Mouse (Mus musculus) forebrain, embryonic 14.5 days (tissue): ENCODE measurements around the gene Fam219a. TPM values are rescaled to one million over a fixed set of nuclear protein-coding genes. Genes with fewer than 3 reads are reported as not detected.

Experiments used
- ATAC-seq: fragments of 200-750 bp; cut with Nextera tagmentation; 2 replicates; pipeline ENCODE4 v1.8.0; 2017; ENCODE audit warnings: mild to moderate bottlenecking, moderate library complexity
- DNase-seq: peaks from one replicate; pipeline ENCODE4 v3.0.0-alpha.2; 2015; ENCODE audit warnings: low spot score
- H3K27ac ChIP-seq: fragments of 300-500 bp; sonication (generic); 2 replicates; pipeline ENCODE4 v1.5.1; 2014; ENCODE audit warnings: low read depth, mild to moderate bottlenecking, control low read depth, low read length, moderate library complexity
- H3K27me3 ChIP-seq: fragments of 300-500 bp; sonication (generic); replicated peaks from 2 replicates; pipeline ENCODE4 v1.6.1; 2014; ENCODE audit warnings: low read length, control low read depth, mixed read lengths; ENCODE audit not compliant: control insufficient read depth, insufficient read depth
- H3K36me3 ChIP-seq: fragments of 300-500 bp; sonication (generic); 2 replicates; pipeline ENCODE4 v1.6.1; 2014; ENCODE audit warnings: low read length, control low read depth; ENCODE audit not compliant: control insufficient read depth, insufficient read depth
- H3K4me1 ChIP-seq: fragments of 300-500 bp; sonication (generic); 2 replicates; pipeline ENCODE4 v1.6.1; 2014; ENCODE audit warnings: antibody characterized with exemption, low read length, control low read depth; ENCODE audit not compliant: control insufficient read depth, insufficient read depth
- H3K4me2 ChIP-seq: fragments of 300-500 bp; sonication (generic); 2 replicates; pipeline ENCODE4 v1.6.1; 2014; ENCODE audit warnings: mild to moderate bottlenecking, control low read depth, low read length
- H3K4me3 ChIP-seq: fragments of 300-500 bp; sonication (generic); 2 replicates; pipeline ENCODE4 v1.5.1; 2014; ENCODE audit warnings: low read depth, low read length, control low read depth
- H3K9ac ChIP-seq: fragments of 300-500 bp; sonication (generic); 2 replicates; pipeline ENCODE4 v1.6.1; 2014; ENCODE audit warnings: mild to moderate bottlenecking, low read length, control low read depth, moderate library complexity
- H3K9me3 ChIP-seq: fragments of 300-500 bp; sonication (generic); replicated peaks from 2 replicates; pipeline ENCODE4 v1.6.1; 2016; ENCODE audit warnings: low read length, control low read depth, mixed read lengths; ENCODE audit not compliant: control insufficient read depth
- WGBS: fragments of 180-500 bp; shearing (Covaris S2); extraction: QIAGEN DNeasy Blood & Tissue Kit; methylation state at CpG from one replicate; pipeline ENCODE4 v1.1.7; 2014; 5-methylcytosine and 5-hydroxymethylcytosine counted together
- polyA plus RNA-seq: library from polyadenylated mRNA; unstranded; fragments of >200 nt; fragmentation: Nextera tagmentation; extraction: Ambion mirVana; gene quantifications from 2 replicates; pipeline ENCODE4 v1.2.1, GENCODE M21; 2014

The Fam219a gene
- polyA plus RNA-seq, 1 experiment from 2014 or later: 10.4 TPM

DNA sequence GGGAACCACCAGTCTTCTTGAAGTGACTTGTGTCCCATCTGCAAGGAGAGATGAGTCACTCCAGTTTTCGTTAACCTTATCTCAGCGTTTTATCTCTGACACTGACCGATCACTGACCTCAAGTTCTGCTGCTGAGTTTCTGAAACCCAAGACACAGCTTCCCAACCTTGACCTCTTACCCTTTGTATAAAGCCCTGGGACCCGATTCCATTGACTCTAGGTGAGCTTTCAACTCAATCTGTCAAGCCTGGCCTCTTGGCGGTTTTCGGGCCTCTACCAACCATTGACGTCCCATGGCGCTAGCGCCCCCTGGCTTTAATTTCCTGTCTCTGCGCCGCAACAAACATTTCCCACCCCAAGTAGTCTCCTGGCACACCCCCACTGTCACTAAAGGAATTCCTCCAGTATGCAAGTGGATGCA is 64.2 kb downstream of the Fam219a start:
- H3K9me3 ChIP-seq: no peaks in the 10 kb centered on the region
- WGBS: 59% methylated on average over 11 of the region's 11 CpGs
- no peaks in the 10 kb centered on the region for H3K36me3 ChIP-seq
- no peak overlapping the region for H3K4me3 ChIP-seq
- no peak overlapping the region for H3K4me2 ChIP-seq
- no peak overlapping the region for H3K27ac ChIP-seq
- peaks cover 16% of the 10 kb centered on the region for H3K27me3 ChIP-seq
- H3K4me1 ChIP-seq: peaks cover 11% of the 10 kb centered on the region
- DNase-seq (no peak), ATAC-seq (no peak)
- no peak overlapping the region for H3K9ac ChIP-seq

GRCm38 (mm10) chr4:41504325-41504724 is 65.0 kb downstream of the Fam219a start:
- ATAC-seq (no peak), DNase-seq (no peak)
- Histone ChIP-seq H3K4me1 (peaks cover 11% of the 10 kb centered on the region), H3K9ac (no peak overlapping the region), H3K4me3 (no peak overlapping the region), H3K4me2 (no peak overlapping the region), H3K27ac (no peak overlapping the region), H3K36me3 (no peaks in the 10 kb centered on the region), H3K27me3 (peaks cover 24% of the 10 kb centered on the region), H3K9me3 (no peaks in the 10 kb centered on the region)
- WGBS: 77% methylated on average over 5 of the region's 5 CpGs

GRCm38 (mm10) chr4:41502986-41503412 is 66.3 kb downstream of the Fam219a start, which contains the start of gene AI464131:
AI464131 (minus strand) TSS chr4:41503076.
- peaks cover 33% of the 10 kb centered on the region for H3K27me3 ChIP-seq
- no peak within 1 kb of the TSS for H3K27ac ChIP-seq
- DNase-seq: peak; percentile 97
- H3K36me3 ChIP-seq: no peaks in the 10 kb centered on the region
- no peaks in the 10 kb centered on the region for H3K9me3 ChIP-seq
- H3K9ac ChIP-seq: peak within 1 kb of the TSS; percentile 51
- WGBS: 0% methylated on average over 18 of the region's 18 CpGs
- ATAC-seq: peak; percentile 89
- H3K4me2 ChIP-seq: peak within 1 kb of the TSS; percentile 60
- peaks cover 18% of the 10 kb centered on the region for H3K4me1 ChIP-seq
- H3K4me3 ChIP-seq: peak within 1 kb of the TSS; percentile 29

DNA sequence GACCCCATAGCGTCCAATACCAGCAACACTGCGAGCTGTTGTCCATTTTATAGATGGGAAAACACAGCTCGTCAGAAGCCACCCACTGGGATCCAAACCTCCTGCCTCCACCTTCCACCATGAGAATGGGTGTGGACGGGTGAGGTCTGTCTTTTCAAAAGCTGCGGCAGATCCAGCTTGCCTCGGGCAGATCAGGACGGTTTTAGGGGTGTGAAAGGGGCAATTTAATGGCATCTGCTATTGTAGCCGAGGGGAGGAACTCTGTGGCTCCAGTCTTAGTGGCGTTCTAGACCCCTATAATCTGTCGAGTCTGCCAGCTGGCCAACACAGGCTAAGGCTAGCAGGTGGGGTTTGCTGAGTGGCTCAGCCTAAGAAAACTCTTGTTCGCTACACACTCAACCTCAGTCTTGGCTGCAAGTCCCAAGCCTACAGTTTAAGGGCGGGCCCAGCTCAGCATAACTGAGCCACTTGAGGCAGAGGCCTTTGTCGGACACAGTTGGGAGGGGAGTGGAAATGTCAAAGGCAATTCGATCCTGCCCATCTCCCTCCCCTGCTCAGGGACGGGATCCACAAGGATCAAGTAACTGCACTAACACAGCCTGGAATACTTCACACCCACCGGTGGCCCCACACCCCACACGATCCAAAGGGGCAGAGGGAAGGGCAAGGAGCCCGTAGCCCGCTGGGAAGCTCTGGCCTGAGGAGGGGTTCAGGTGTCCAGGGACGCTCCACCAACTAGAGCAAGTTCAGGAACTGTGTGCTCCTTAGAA is 67.0 kb downstream of the Fam219a start:
- Histone ChIP-seq H3K27ac (no peak overlapping the region), H3K27me3 (peaks cover 40% of the 10 kb centered on the region), H3K36me3 (no peaks in the 10 kb centered on the region), H3K4me3 (peak overlapping the region; percentile 29), H3K4me2 (peak overlapping the region; percentile 60), H3K9me3 (no peaks in the 10 kb centered on the region), H3K9ac (peak overlapping the region; percentile 51), H3K4me1 (peaks cover 24% of the 10 kb centered on the region)
- peak; percentile 60 for DNase-seq
- ATAC-seq: peak; percentile 21
- 7% methylated on average over 20 of the region's 20 CpGs for WGBS

DNA sequence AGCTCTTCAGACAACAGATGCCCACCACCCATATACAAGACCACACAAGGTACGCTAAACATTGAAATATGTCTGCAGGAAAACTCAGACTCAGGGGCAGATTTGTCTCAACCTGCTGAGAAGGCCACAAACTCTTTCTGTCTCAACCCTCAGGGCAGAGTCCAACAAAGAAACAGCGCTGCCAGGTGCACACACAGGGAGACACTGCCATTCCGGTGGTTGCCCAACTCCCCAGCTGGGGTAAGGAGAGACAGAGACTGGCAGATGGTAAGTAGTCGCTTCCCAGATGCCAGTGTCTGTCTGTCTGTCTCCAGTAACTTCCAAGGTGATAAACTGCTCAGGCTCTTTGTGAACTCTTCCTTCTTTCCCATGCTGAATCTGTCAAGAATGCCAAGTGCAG is 68.6 kb downstream of the Fam219a start:
- Histone ChIP-seq H3K4me2 (no peak overlapping the region), H3K27me3 (peaks cover 44% of the 10 kb centered on the region), H3K4me1 (peaks cover 21% of the 10 kb centered on the region), H3K27ac (no peak overlapping the region), H3K4me3 (no peak overlapping the region), H3K36me3 (no peaks in the 10 kb centered on the region), H3K9me3 (no peaks in the 10 kb centered on the region), H3K9ac (no peak overlapping the region)
- DNase-seq: no peak
- ATAC-seq: no peak
- 74% methylated on average over 4 of the region's 4 CpGs for WGBS

- Histone ChIP-seq H3K9ac (no peak overlapping the region), H3K4me1 (peaks cover 21% of the 10 kb centered on the region), H3K36me3 (no peaks in the 10 kb centered on the region), H3K27me3 (peaks cover 44% of the 10 kb centered on the region), H3K27ac (no peak overlapping the region), H3K9me3 (no peaks in the 10 kb centered on the region), H3K4me2 (no peak overlapping the region), H3K4me3 (no peak overlapping the region)
- ATAC-seq (no peak), DNase-seq (no peak)
- WGBS: 64% methylated on average over 8 of the region's 8 CpGs
These were observed 69.7 kb downstream of the Fam219a start for GRCm38 (mm10) chr4:41499619-41500018.

- ATAC-seq (no peak), DNase-seq (peak; percentile 45)
- Histone ChIP-seq H3K4me3 (peak overlapping the region; percentile 26), H3K9ac (peak overlapping the region; percentile 32), H3K9me3 (no peaks in the 10 kb centered on the region), H3K4me2 (peak overlapping the region; percentile 51), H3K4me1 (peaks cover 21% of the 10 kb centered on the region), H3K27me3 (peaks cover 44% of the 10 kb centered on the region), H3K27ac (no peak overlapping the region), H3K36me3 (no peaks in the 10 kb centered on the region)
- 11% methylated on average over 43 of the region's 43 CpGs for WGBS
These were observed 70.4 kb downstream of the Fam219a start for GRCm38 (mm10) chr4:41498921-41499391.

GRCm38 (mm10) chr4:41497995-41498845 is 71.1 kb downstream of the Fam219a start:
- Histone ChIP-seq H3K4me1 (peaks cover 21% of the 10 kb centered on the region), H3K4me3 (peak overlapping the region; percentile 26), H3K36me3 (no peaks in the 10 kb centered on the region), H3K9ac (peak overlapping the region; percentile 35; the same call in 1 of the 2 replicates), H3K9me3 (no peaks in the 10 kb centered on the region), H3K27ac (no peak overlapping the region), H3K4me2 (peak overlapping the region; percentile 51), H3K27me3 (peaks cover 44% of the 10 kb centered on the region)
- DNase-seq (no peak), ATAC-seq (no peak)
- WGBS: 11% methylated on average over 72 of the region's 72 CpGs
